Mouse (Mus musculus) liver, embryonic 14.5 days (tissue): ENCODE data around the gene Bcl7b.

ENCODE experiments used
- CTCF ChIP-seq: IDR thresholded peaks from 2 replicates; pipeline ENCODE4 v1.5.1; 2016; ENCODE audit warnings: antibody characterized with exemption, low read depth, control low read depth
- EP300 ChIP-seq: IDR thresholded peaks from 2 replicates; pipeline ENCODE4 v1.6.1; 2016; ENCODE audit warnings: antibody characterized with exemption, low read depth

DNA sequence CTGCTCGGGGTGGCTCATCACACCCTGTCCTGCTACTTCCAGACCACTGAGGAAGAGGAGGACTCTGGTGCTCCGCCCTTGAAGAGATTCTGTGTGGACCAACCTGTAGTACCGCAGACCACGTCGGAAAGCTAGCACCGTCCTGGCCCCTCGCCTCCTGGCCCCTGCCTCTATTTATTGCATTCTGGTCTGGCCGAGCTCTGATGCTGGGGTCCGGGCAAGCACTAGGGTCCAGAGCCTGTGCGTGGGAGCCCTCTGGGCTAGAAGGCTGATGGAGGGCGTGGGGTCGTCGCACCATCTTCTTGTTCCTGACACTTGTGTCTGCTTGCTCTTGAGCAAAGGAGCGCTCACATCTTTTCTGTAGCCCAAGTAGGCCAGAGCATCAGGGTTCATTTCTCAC lies 12.7 kb downstream of the Bcl7b start:
- no peak for TF ChIP-seq CTCF
- TF ChIP-seq EP300: no peak
